In genomic region chr13:102034484-102034883, GRCm38 (mm10) we compare ENCODE assay signal across 28 mouse cellular contexts.
DNase-seq lines count a peak whose midpoint lies in the region; ATAC-seq and TF ChIP-seq lines count a peak whose summit lies in the region.
"Had no signal": no experiment of that assay in that cellular context is flagged by ENCODE, and none has a peak within 500 bp of the region (broad histone marks: within the 10 kb centered on the region; RNA-seq: fewer than 3 reads in every experiment).

No protein-coding gene starts in this region.

- TF ChIP-seq EP300 in heart, adult 2 months (IDR thresholded peaks at IDR 0.05; ENCODE audit: insufficient read depth, low read depth, low read length), result no peak

- no peak for TF ChIP-seq POLR2A in heart, adult 2 months (IDR thresholded peaks at IDR 0.05; ENCODE audit: insufficient read depth, low read depth, low read length)

- no peak for ATAC-seq in midbrain, embryonic 14.5 days (ENCODE audit: low FRiP score, low TSS enrichment)
- ATAC-seq in midbrain, embryonic 16.5 days, result no peak
- peak; percentile 31; the same call in 1 of the 2 replicates for ATAC-seq in megakaryocyte-erythroid progenitor cell, adult 5-6 weeks (replicated peaks; ENCODE audit: low FRiP score, low TSS enrichment, poor library complexity, severe bottlenecking)
- no peak for ATAC-seq in cerebellum, adult (ENCODE audit: insufficient number of reproducible peaks, low FRiP score, low TSS enrichment)
- ATAC-seq: hindbrain, postnatal 0 days; intestine, postnatal 0 days; Patski had no signal

- H3K36me3 ChIP-seq in heart, adult 2 months (ENCODE audit: control insufficient read depth, insufficient read depth, low read length), result peaks cover 4% of the 10 kb centered on the region; the same call in 1 of the 2 replicates
- no peaks in the 10 kb centered on the region for H3K36me3 ChIP-seq in heart, embryonic 10.5 days
- no peaks in the 10 kb centered on the region for H3K36me3 ChIP-seq in midbrain, embryonic 14.5 days (ENCODE audit: control insufficient read depth, insufficient read depth, low read length)
- no peaks in the 10 kb centered on the region for H3K36me3 ChIP-seq in midbrain, embryonic 16.5 days (ENCODE audit: control insufficient read depth, insufficient read depth, low read length)
- H3K36me3 ChIP-seq: hindbrain, embryonic 12.5 days; limb, embryonic 10.5 days; limb, embryonic 15.5 days; liver, embryonic 13.5 days had no signal

- no peak overlapping the region for H3K9ac ChIP-seq in heart, adult 2 months (ENCODE audit: low read depth, low read length)
- no peak overlapping the region for H3K9ac ChIP-seq in midbrain, embryonic 14.5 days (replicated peaks; ENCODE audit: low read length)
- H3K9ac ChIP-seq in midbrain, embryonic 16.5 days (ENCODE audit: low read depth, low read length), result no peak overlapping the region
- H3K9ac ChIP-seq: hindbrain, embryonic 12.5 days; limb, embryonic 15.5 days; liver, embryonic 13.5 days had no signal

- H3K4me3 ChIP-seq in heart, adult 2 months, result no peak overlapping the region
- H3K4me3 ChIP-seq in heart, embryonic 10.5 days, result no peak overlapping the region
- H3K4me3 ChIP-seq in midbrain, embryonic 14.5 days (replicated peaks; ENCODE audit: low read depth, low read length), result no peak overlapping the region
- no peak overlapping the region for H3K4me3 ChIP-seq in midbrain, embryonic 16.5 days (ENCODE audit: low read depth, low read length)
- H3K4me3 ChIP-seq: erythroblast, embryonic 14.5 days; hindbrain, embryonic 12.5 days; limb, embryonic 10.5 days; limb, embryonic 15.5 days; liver, embryonic 13.5 days had no signal

- H3K9me3 ChIP-seq in heart, embryonic 10.5 days, result no peaks in the 10 kb centered on the region
- no peaks in the 10 kb centered on the region for H3K9me3 ChIP-seq in midbrain, embryonic 14.5 days (ENCODE audit: control insufficient read depth, low read length)
- no peaks in the 10 kb centered on the region for H3K9me3 ChIP-seq in midbrain, embryonic 16.5 days (replicated peaks; ENCODE audit: control insufficient read depth, low read length, poor library complexity, severe bottlenecking)
- H3K9me3 ChIP-seq: hindbrain, embryonic 12.5 days; limb, embryonic 10.5 days; limb, embryonic 15.5 days; liver, embryonic 13.5 days had no signal

- intact Hi-C loops in heart, adult 2 months (cut with DNase I), result no loop called here

- no peak for TF ChIP-seq CTCF in heart, adult 2 months (IDR thresholded peaks at IDR 0.05)

- no peaks in the 10 kb centered on the region for H3K79me2 ChIP-seq in heart, adult 2 months (replicated peaks; ENCODE audit: control insufficient read depth, insufficient read depth, low read length)

- 24% methylated on average over 4 of the region's 4 CpGs for WGBS in heart, adult 2 months
- WGBS in heart, embryonic 10.5 days, result 41% methylated on average over 4 of the region's 4 CpGs
- 38% methylated on average over 4 of the region's 4 CpGs for WGBS in midbrain, embryonic 14.5 days
- 44% methylated on average over 4 of the region's 4 CpGs for WGBS in midbrain, embryonic 16.5 days

- H3K27ac ChIP-seq in heart, adult 2 months, result peak overlapping the region; percentile 84
- no peak overlapping the region for H3K27ac ChIP-seq in heart, embryonic 10.5 days
- H3K27ac ChIP-seq in midbrain, embryonic 14.5 days (replicated peaks; ENCODE audit: low read depth, low read length), result no peak overlapping the region
- no peak overlapping the region for H3K27ac ChIP-seq in midbrain, embryonic 16.5 days (ENCODE audit: low read length)
- H3K27ac ChIP-seq: hindbrain, embryonic 12.5 days; hindbrain, postnatal 0 days; limb, embryonic 10.5 days; limb, embryonic 15.5 days; liver, embryonic 13.5 days; stomach, postnatal 0 days had no signal

- no peak for DNase-seq in heart, adult 2 months
- no peak for DNase-seq in heart, embryonic 10.5 days (ENCODE audit: low spot score)
- DNase-seq in midbrain, embryonic 14.5 days, result peak; percentile 8
- DNase-seq in brain, adult 2 months (ENCODE audit: low read depth, low spot score), result peak; percentile 44
- DNase-seq: adrenal gland, postnatal 10 days; cerebellum, adult 11-12 months; cerebellum, adult 9-11 months; gastrocnemius, postnatal 25 days; heart, postnatal 36 days; kidney, adult 9 months; kidney, postnatal 10 days; liver, embryonic 13.5 days; lung, adult 18-20 months; lung, postnatal 14 days; thymus, adult 18-20 months; thymus, postnatal 25 days had no signal

- H3K4me2 ChIP-seq in midbrain, embryonic 14.5 days (ENCODE audit: low read length), result no peak overlapping the region
- H3K4me2 ChIP-seq in midbrain, embryonic 16.5 days (ENCODE audit: low read length), result no peak overlapping the region
- H3K4me2 ChIP-seq: hindbrain, embryonic 12.5 days; limb, embryonic 15.5 days; liver, embryonic 13.5 days; midbrain, embryonic 11.5 days had no signal

- no peaks in the 10 kb centered on the region for H3K27me3 ChIP-seq in heart, adult 2 months (ENCODE audit: control insufficient read depth, insufficient read depth, low read length)
- no peaks in the 10 kb centered on the region for H3K27me3 ChIP-seq in heart, embryonic 10.5 days (ENCODE audit: insufficient read depth, poor library complexity, severe bottlenecking)
- H3K27me3 ChIP-seq in midbrain, embryonic 14.5 days (ENCODE audit: control insufficient read depth, insufficient read depth, low read length), result no peaks in the 10 kb centered on the region
- no peaks in the 10 kb centered on the region for H3K27me3 ChIP-seq in midbrain, embryonic 16.5 days (ENCODE audit: control insufficient read depth, insufficient read depth, low read depth, low read length)
- H3K27me3 ChIP-seq: hindbrain, embryonic 12.5 days; limb, embryonic 15.5 days; liver, embryonic 13.5 days; Patski had no signal

- peaks cover 2% of the 10 kb centered on the region; the same call in 1 of the 2 replicates for H3K4me1 ChIP-seq in heart, adult 2 months (ENCODE audit: control insufficient read depth, insufficient read depth, low read length)
- no peaks in the 10 kb centered on the region for H3K4me1 ChIP-seq in heart, embryonic 10.5 days
- no peaks in the 10 kb centered on the region for H3K4me1 ChIP-seq in midbrain, embryonic 14.5 days (ENCODE audit: control insufficient read depth, insufficient read depth, low read length)
- no peaks in the 10 kb centered on the region for H3K4me1 ChIP-seq in midbrain, embryonic 16.5 days (ENCODE audit: control insufficient read depth, insufficient read depth, low read length)
- H3K4me1 ChIP-seq: hindbrain, embryonic 12.5 days; limb, embryonic 10.5 days; limb, embryonic 15.5 days; liver, embryonic 13.5 days had no signal

Comparison
In these comparisons a context has a peak if more than half of its experiments do, and no peak if none do; other contexts are left out.
1. DNase-seq: peak in midbrain, embryonic 14.5 days (single experiment) and brain, adult 2 months (single experiment); none in heart, adult 2 months (0 of 2) and heart, embryonic 10.5 days (single experiment).